Mouse (Mus musculus): ENCODE results near the gene Gucy2g.
A peak's percentile ranks its signal among the peaks of the same experiment; 100 is the strongest.
"Not testable (repeated sequence)": the region's sequence is repeated elsewhere in the genome, so short reads cannot be mapped to it uniquely, and the experiment has no call there.

The Gucy2g gene

GRCm38 (mm10) chr19:55207205-55207604 lies 33.8 kb downstream of the Gucy2g start:
- DNase-seq (ENCODE audit: low spot score), result no peak

GRCm38 (mm10) chr19:55206482-55207138 lies 34.4 kb downstream of the Gucy2g start:
- peak; percentile 85 for DNase-seq (ENCODE audit: low spot score)

- DNase-seq (ENCODE audit: low spot score), result peak; percentile 85
Measured at GRCm38 (mm10) chr19:55198303-55198702, 42.7 kb downstream of the Gucy2g start.

GRCm38 (mm10) chr19:55195574-55195973 lies 45.5 kb downstream of the Gucy2g start:
- DNase-seq (ENCODE audit: low spot score), result no peak

- DNase-seq (ENCODE audit: low spot score), result peak; percentile 27
Measured at GRCm38 (mm10) chr19:55194520-55195170, 46.4 kb downstream of the Gucy2g start.

GRCm38 (mm10) chr19:55193717-55194394 lies 47.2 kb downstream of the Gucy2g start:
- no peak for DNase-seq (ENCODE audit: low spot score)

GRCm38 (mm10) chr19:55192254-55192945 lies 48.6 kb downstream of the Gucy2g start:
- no peak for DNase-seq (ENCODE audit: low spot score)

- DNase-seq (ENCODE audit: low spot score), result no peak
Measured at GRCm38 (mm10) chr19:55191596-55191995, 49.4 kb downstream of the Gucy2g start.

GRCm38 (mm10) chr19:55190065-55190464 lies 51.0 kb downstream of the Gucy2g start:
- peak; percentile 28 for DNase-seq (ENCODE audit: low spot score)

- no peak for DNase-seq (ENCODE audit: low spot score)
Measured at GRCm38 (mm10) chr19:55185651-55186050, 55.4 kb downstream of the Gucy2g start.

- DNase-seq (ENCODE audit: low spot score), result no peak
Measured at GRCm38 (mm10) chr19:55185074-55185473, 56.0 kb downstream of the Gucy2g start.

- DNase-seq (ENCODE audit: low spot score), result peak; percentile 38
Measured at GRCm38 (mm10) chr19:55184442-55184841, 56.6 kb downstream of the Gucy2g start.

- no peak for DNase-seq (ENCODE audit: low spot score)
Measured at GRCm38 (mm10) chr19:55180433-55180832, 60.6 kb downstream of the Gucy2g start, which contains the start of gene Tectb. Gene Tectb (plus strand): TSS chr19:55180733.

- DNase-seq (ENCODE audit: low spot score), result no peak
Measured at GRCm38 (mm10) chr19:55177143-55177542, 63.9 kb downstream of the Gucy2g start.

- peak; percentile 40 for DNase-seq (ENCODE audit: low spot score)
Measured at GRCm38 (mm10) chr19:55171585-55171984, 69.5 kb downstream of the Gucy2g start.

GRCm38 (mm10) chr19:55170399-55170798 lies 70.6 kb downstream of the Gucy2g start:
- no peak for DNase-seq (ENCODE audit: low spot score)

GRCm38 (mm10) chr19:55169236-55169729 lies 71.8 kb downstream of the Gucy2g start:
- DNase-seq (ENCODE audit: low spot score), result not testable (repeated sequence)

GRCm38 (mm10) chr19:55168360-55168759 lies 72.7 kb downstream of the Gucy2g start:
- DNase-seq (ENCODE audit: low spot score), result peak; percentile 44

GRCm38 (mm10) chr19:55167741-55168140 lies 73.3 kb downstream of the Gucy2g start:
- peak; percentile 67 for DNase-seq (ENCODE audit: low spot score)

- DNase-seq (ENCODE audit: low spot score), result peak; percentile 42
Measured at GRCm38 (mm10) chr19:55166741-55167140, 74.3 kb downstream of the Gucy2g start.

GRCm38 (mm10) chr19:55165954-55166353 lies 75.1 kb downstream of the Gucy2g start:
- DNase-seq (ENCODE audit: low spot score), result peak; percentile 70

GRCm38 (mm10) chr19:55165183-55165865 lies 75.7 kb downstream of the Gucy2g start:
- DNase-seq (ENCODE audit: low spot score), result peak; percentile 38
